Mouse (Mus musculus) small intestine, adult 2 months (tissue): ENCODE measurements around the gene Abca7.

ENCODE experiments used
- CTCF ChIP-seq: fragments of 200-500 bp; IDR thresholded peaks from 2 replicates; pipeline ENCODE4 v1.5.1; 2012; ENCODE audit warnings: low read depth, mild to moderate bottlenecking, control low read depth, inconsistent platforms, low read length, moderate library complexity, mixed read lengths; ENCODE audit not compliant: insufficient replicate concordance, insufficient read length; ENCODE audit errors: extremely low read depth
- POLR2A ChIP-seq: fragments of 200-500 bp; IDR thresholded peaks from 2 replicates; pipeline ENCODE4 v1.6.1; 2012; ENCODE audit warnings: low read depth, mild to moderate bottlenecking, control low read depth, inconsistent platforms, low read length, moderate library complexity

DNA sequence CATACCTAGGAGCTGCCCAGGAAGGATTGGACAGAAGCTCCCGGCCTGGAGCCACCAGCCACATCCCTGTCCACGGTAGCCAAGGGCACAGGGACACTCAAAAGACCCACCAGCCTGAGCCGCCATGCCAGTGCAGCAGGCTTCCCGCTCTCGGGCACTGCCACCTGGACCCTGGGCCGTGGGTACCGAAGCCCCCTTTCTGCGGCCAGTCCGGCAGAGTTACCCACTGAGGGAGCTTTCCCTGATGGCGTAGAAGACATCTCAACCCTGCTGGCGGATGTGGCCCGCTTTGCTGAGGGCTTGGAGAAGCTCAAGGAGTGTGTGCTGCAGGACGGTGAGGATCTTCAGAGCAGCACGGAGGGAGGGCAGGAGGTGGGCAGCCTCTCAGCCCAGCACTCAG lies 21.5 kb downstream of the Abca7 start:
- no peak for TF ChIP-seq POLR2A
- TF ChIP-seq CTCF = no peak
